Mouse (Mus musculus): ENCODE measurements around the gene Dpep2nb.

DNA sequence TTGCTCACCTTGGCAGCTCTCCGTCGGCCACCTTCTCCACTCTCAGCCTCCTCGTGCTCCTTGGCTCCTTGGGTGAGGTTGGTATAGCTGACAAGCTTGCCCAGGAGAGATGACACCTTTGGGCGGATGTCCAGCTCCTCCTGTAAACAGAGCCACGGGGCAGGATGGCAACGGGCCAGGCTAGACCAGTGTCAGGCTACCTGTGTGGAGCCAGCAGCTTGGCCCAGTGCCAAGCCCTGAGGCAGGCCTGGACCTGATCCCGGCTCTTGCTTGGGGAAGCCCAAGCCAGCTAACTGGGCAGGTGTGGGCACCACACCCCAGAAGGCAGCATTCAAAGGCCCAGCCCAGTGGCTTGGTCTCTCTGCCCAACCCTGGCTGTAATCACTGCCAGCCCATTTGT lies 46.4 kb downstream of the Dpep2nb start:
- TF ChIP-seq GATA1 (IDR thresholded peaks at IDR 0.05; ENCODE audit: borderline replicate concordance, low read length) (no peak), FLI1 (IDR thresholded peaks at IDR 0.05; ENCODE audit: low read length) (no peak)

Data from megakaryocyte, embryonic 14.5 days (primary cell).